Mouse (Mus musculus) heart, embryonic 10.5 days (tissue): Measurements from ENCODE around the gene 4930518I15Rik. TPM values are rescaled to one million over a fixed set of nuclear protein-coding genes. Genes with fewer than 3 reads are reported as not detected.
A peak's percentile ranks its signal among the peaks of the same experiment; 100 is the strongest.
"Not testable (repeated sequence)": the region's sequence is repeated elsewhere in the genome, so short reads cannot be mapped to it uniquely, and the experiment has no call there.

Experiments used
- DNase-seq: peaks from one replicate; pipeline ENCODE4 v3.0.0-alpha.2; 2017; ENCODE audit warnings: low spot score
- H3K27ac ChIP-seq: fragments of 300-500 bp; sonication (generic); 2 replicates; pipeline ENCODE4 v1.5.1; 2016; ENCODE audit warnings: mild to moderate bottlenecking
- H3K27me3 ChIP-seq: fragments of 300-500 bp; sonication (generic); 2 replicates; pipeline ENCODE4 v1.6.1; 2016; ENCODE audit warnings: mild to moderate bottlenecking; ENCODE audit not compliant: poor library complexity, insufficient read depth, severe bottlenecking
- H3K36me3 ChIP-seq: fragments of 300-500 bp; sonication (generic); 2 replicates; pipeline ENCODE4 v1.6.1; 2016; ENCODE audit warnings: mild to moderate bottlenecking, moderate library complexity
- H3K4me1 ChIP-seq: fragments of 300-500 bp; sonication (generic); 2 replicates; pipeline ENCODE4 v1.6.1; 2016; ENCODE audit warnings: mild to moderate bottlenecking
- H3K4me3 ChIP-seq: fragments of 300-500 bp; sonication (generic); 2 replicates; pipeline ENCODE4 v1.5.1; 2016; ENCODE audit warnings: mild to moderate bottlenecking, moderate library complexity
- H3K9me3 ChIP-seq: fragments of 300-500 bp; sonication (generic); 2 replicates; pipeline ENCODE4 v1.6.1; 2016; ENCODE audit warnings: mild to moderate bottlenecking, moderate library complexity
- WGBS: fragments of 180-500 bp; shearing (Covaris S2); methylation state at CpG from one replicate; pipeline ENCODE4 v1.1.7; 2016; 5-methylcytosine and 5-hydroxymethylcytosine counted together
- polyA plus RNA-seq: library from polyadenylated mRNA; unstranded; fragments of >200 nt; fragmentation: Nextera tagmentation; extraction: Ambion mirVana; gene quantifications from 2 replicates; pipeline ENCODE4 v1.2.1, GENCODE M21; 2016

4930518I15Rik gene
- polyA plus RNA-seq, 1 experiment from 2014 or later, result 6.3 TPM

DNA sequence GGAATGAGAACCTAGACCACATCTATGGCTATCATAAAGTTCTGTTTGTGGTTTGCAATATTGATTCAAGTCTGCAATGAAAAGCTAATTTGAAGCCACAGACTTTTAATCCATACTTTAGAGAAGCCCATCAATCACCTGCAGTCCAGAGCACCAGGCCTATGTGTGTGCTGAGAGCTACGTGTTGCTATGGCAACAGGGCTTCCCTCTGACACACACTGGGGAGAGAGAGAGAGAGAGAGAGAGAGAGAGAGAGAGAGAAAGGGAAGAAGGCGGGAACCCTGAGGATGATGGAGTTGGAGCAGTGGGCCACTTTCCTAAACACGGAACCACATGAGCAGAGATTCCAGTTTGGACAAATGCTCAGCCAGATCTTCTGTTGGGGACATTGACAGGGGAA is 34.5 kb upstream of the 4930518I15Rik start:
- no peak overlapping the region for H3K27ac ChIP-seq
- DNase-seq, result no peak
- no peaks in the 10 kb centered on the region for H3K36me3 ChIP-seq
- no peak overlapping the region for H3K4me3 ChIP-seq
- H3K27me3 ChIP-seq, result no peaks in the 10 kb centered on the region
- 0 out of 2 replicates have a peak, but pooled peaks cover 7% of the 10 kb centered on the region for H3K4me1 ChIP-seq
- 64% methylated on average over 3 of the region's 3 CpGs for WGBS
- no peaks in the 10 kb centered on the region for H3K9me3 ChIP-seq

DNA sequence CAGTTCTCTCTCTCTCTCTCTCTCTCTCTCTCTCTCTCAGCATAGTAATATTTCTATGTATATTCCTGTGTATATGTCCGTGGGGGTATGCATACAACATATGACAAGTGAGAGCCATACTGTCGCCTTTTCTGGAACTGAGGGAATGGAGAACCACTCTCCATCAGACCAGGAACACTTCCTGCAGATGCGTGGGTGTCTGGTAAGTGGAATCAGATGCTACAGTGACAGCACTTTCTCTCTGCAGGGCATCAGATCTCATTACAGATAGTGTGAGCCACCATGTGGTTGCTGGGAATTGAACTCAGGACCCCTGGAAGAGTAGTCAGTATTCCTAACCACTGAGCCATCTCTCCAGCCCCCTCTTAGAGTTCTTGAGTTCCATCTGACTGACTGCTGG is 30.7 kb upstream of the 4930518I15Rik start:
- Histone ChIP-seq H3K4me1 (0 out of 2 replicates have a peak, but pooled peaks cover 8% of the 10 kb centered on the region), H3K27me3 (no peaks in the 10 kb centered on the region), H3K27ac (no peak overlapping the region), H3K4me3 (no peak overlapping the region), H3K36me3 (no peaks in the 10 kb centered on the region), H3K9me3 (no peaks in the 10 kb centered on the region)
- WGBS, result 68% methylated on average over 3 of the region's 3 CpGs
- DNase-seq, result no peak

DNA sequence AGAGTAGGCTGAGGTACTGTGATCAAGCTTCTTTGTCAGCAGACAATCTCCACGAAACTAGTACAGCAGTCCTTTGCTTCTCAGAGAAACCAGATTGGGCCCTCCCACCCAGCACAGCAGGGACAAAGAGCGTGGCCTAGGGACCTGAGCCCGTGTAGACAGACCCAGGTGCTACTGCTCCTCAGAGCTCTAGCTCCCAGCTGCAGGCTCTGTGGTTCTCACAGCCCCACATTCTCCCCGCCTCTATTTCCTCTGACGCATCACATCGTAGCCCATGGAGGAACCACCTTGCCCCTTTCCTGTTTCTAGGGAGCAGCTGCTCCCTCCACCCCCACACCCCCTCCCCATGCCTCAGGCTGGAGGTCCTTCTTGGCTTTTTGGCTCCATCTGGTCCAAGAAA is 29.3 kb upstream of the 4930518I15Rik start, which contains the start of gene Sla2:
TSS of gene Sla2 (minus strand) at position 176 of the 400 bp plus-strand sequence.
- H3K4me1 ChIP-seq, result peaks cover 10% of the 10 kb centered on the region; the same call in 1 of the 2 replicates
- H3K27ac ChIP-seq, result no peak within 1 kb of the TSS
- H3K27me3 ChIP-seq, result no peaks in the 10 kb centered on the region
- H3K9me3 ChIP-seq, result no peaks in the 10 kb centered on the region
- WGBS, result 44% methylated on average over 6 of the region's 6 CpGs
- DNase-seq, result no peak
- no peak within 1 kb of the TSS for H3K4me3 ChIP-seq
- no peaks in the 10 kb centered on the region for H3K36me3 ChIP-seq

DNA sequence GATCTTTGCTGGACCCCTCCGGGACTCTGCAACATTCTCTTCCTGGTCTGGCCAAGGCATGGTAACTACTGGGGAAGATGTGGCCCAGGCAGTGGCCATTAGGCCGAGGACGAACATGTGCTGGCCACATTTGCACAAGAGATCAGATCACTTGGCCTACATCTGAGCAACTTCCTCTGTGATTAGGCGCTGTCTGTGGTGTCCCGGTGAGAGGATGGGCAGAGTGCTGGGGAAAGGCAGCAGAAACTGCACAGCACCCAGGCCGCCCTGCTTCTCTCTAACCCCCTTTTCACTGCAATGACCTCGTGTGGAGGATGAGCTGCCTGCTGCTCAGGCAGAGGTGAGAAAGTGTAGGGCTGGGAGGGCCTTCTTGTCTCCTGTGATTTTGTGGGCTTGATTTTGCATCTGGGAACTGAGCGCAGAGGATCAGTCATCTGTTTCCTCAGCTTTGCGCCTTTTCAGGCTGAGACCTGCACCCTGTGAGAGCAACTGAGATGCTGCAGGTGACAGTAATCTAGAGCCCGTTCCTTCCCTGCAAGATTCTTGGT is 28.4 kb upstream of the 4930518I15Rik start:
- no peak overlapping the region for H3K4me3 ChIP-seq
- no peaks in the 10 kb centered on the region for H3K27me3 ChIP-seq
- WGBS, result 75% methylated on average over 10 of the region's 10 CpGs

DNA sequence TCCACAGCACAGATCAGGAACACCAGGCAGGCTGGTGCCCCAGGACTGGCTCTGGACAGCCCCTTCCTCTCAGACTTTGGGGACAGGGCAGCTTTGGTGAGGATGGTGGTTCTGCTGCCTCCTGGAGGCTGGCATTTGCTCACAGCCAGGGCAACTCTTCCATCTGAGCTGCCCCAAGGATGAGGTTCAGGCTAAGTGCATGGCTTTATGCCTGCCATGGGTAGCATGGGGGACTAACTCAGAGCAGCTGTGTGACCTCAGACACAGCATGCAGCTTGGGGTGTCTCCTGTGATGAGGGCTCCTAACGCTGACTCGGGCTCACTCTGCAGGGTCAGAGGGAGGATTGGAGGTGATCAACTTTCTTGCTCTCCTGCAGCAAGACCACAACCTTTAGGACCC is 27.9 kb upstream of the 4930518I15Rik start:
- H3K36me3 ChIP-seq, DNase-seq, H3K27me3 ChIP-seq, H3K4me1 ChIP-seq, H3K4me3 ChIP-seq, H3K9me3 ChIP-seq, H3K27ac ChIP-seq: not testable (repeated sequence)
- WGBS, result 78% methylated on average over 2 of the region's 2 CpGs

More for the DNA sequence above, 28.4 kb upstream of the 4930518I15Rik start:
- peaks cover 9% of the 10 kb centered on the region; the same call in 1 of the 2 replicates for H3K4me1 ChIP-seq
- H3K27ac ChIP-seq, result no peak overlapping the region
- no peaks in the 10 kb centered on the region for H3K9me3 ChIP-seq
- no peak for DNase-seq
- no peaks in the 10 kb centered on the region for H3K36me3 ChIP-seq

DNA sequence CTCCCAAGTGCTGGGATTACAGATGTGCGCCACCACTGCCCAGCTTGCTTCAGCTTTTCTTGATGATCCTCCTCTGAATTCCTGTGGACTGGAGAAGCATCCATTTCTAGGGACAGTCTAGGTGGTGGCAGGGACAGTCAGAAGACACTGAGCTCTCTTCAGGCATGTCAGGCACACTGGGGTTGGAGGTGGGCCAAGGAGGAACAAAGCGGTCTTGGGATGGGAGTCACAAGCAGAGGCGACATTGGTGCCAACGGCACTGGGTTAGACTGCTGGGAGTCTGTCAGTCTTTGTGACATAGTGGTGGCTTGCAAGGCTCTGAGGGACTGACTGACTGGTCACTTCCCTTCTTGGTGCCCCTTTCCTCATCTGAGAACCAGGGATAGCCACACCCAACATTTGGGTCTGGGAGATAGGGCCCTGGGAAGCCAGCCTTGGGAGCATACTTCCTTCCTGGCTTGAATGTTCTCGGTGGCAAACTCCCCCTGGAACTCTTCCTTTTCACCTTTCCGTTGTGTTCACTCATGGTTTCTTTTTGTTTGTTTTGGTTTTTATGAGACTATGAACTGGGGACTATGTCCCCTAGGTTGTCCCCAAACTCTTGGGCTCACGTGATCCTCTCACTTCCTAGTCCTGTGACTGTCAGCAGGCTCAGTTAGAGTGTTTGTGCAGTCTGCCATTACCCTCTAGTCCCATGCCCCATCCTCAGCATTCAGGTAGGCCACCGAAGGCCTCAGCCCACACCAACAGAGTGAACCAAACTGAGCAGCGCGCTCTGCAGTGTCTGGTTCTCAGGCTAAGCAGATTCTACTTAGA is 26.9 kb upstream of the 4930518I15Rik start:
- no peaks in the 10 kb centered on the region for H3K9me3 ChIP-seq
- no peak overlapping the region for H3K27ac ChIP-seq
- WGBS, result 78% methylated on average over 10 of the region's 10 CpGs
- peaks cover 16% of the 10 kb centered on the region for H3K4me1 ChIP-seq
- no peaks in the 10 kb centered on the region for H3K27me3 ChIP-seq
- H3K36me3 ChIP-seq, result no peaks in the 10 kb centered on the region
- no peak overlapping the region for H3K4me3 ChIP-seq
- DNase-seq, result no peak

DNA sequence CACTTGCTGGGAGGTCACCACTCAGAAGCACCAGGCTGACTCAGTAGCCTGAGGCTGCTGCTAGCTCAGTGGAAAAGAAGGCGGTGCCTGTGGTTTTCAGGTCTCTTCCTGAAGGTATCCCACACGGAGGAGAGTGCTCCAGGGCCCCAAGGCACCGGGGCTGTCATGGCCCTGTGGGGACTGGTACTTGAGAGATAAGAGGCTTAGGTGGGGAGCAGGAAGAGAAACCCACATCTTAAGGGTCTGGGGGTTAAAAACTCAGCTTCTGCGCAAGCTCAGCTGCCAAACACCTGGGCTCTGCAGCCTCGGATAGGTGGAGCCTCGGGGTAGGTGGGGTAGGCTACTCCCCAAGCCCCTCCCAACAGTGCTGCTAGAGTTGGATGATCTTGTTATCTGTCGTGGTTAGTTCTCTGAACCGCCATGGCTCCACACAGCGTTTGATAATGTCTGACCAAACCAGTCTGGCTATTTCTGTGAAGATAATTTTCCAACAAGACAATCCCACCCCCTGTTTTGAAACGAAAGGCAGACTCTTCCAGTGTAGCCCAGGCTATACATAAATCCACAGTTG is 24.8 kb upstream of the 4930518I15Rik start:
- Histone ChIP-seq H3K4me3 (no peak overlapping the region), H3K4me1 (peaks cover 32% of the 10 kb centered on the region), H3K27me3 (no peaks in the 10 kb centered on the region), H3K27ac (peak overlapping the region; percentile 48; the same call in 1 of the 2 replicates), H3K36me3 (no peaks in the 10 kb centered on the region), H3K9me3 (no peaks in the 10 kb centered on the region)
- WGBS, result 24% methylated on average over 10 of the region's 10 CpGs
- peak; percentile 87 for DNase-seq

GRCm38 (mm10) chr2:156879541-156879940 is 21.8 kb upstream of the 4930518I15Rik start:
- peaks cover 7% of the 10 kb centered on the region for H3K36me3 ChIP-seq
- 0 out of 2 replicates have a peak overlapping the region, but pooled peaks have one; percentile 25 for H3K27ac ChIP-seq
- H3K9me3 ChIP-seq, result no peaks in the 10 kb centered on the region
- 78% methylated on average over 3 of the region's 3 CpGs for WGBS
- no peaks in the 10 kb centered on the region for H3K27me3 ChIP-seq
- no peak overlapping the region for H3K4me3 ChIP-seq
- DNase-seq, result no peak
- H3K4me1 ChIP-seq, result peaks cover 29% of the 10 kb centered on the region

DNA sequence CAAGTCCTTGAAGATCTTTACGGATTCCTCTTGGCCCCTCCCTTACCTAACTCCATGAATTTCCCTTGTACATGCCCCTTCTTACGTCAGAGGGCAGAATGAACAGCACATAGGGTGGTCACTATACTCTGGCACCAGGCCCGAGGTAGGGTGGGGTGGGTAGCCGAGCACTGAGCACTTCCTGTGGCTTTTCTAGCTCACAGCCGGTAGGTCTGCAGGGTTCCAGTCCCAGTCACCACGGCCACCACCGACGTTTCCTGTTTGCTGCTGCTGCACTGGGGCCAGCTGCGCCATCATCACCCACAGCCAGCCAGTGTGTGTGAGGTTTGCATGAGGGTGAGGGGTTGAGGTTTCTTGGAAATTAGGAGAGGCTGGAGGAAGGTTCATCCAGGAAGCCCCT is 20.0 kb upstream of the 4930518I15Rik start:
- H3K27ac ChIP-seq, result no peak overlapping the region
- no peaks in the 10 kb centered on the region for H3K9me3 ChIP-seq
- 53% methylated on average over 9 of the region's 9 CpGs for WGBS

DNA sequence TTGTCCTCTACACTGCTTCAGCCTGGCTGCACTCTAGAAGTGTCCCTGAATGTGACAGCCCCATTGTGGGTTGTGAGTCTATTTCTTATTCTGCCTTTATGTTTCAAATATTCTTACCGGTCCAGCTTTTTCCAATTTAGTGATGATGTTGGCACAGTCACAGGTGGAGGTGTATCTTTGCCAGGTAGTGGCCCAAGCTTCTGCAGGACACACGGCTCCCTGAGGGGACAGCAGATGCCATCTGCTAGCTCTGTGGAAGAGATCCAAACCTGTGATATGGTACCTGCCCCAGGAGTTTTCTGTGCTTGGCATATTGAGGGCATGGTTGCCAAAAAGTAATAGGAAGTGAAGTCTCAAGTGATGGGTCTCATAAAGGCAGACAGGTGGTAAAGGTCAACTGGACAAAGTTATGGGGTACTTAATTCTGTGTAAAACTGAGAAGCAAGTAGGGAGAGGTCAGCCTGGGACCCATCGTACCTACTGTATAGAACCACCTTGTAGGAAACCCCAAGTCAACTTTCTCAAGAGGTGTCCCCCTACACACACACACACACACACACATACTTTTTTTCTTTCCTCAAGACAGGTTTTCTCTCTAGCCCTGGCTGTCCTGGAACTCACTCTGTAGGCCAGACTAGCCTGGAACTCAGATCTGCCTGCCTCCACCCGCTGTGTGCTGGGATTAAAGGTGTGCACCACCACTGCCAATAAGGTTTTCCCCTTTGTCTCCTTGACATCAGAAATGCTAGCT is 17.2 kb upstream of the 4930518I15Rik start:
- Histone ChIP-seq H3K4me1 (peaks cover 20% of the 10 kb centered on the region), H3K27me3 (no peaks in the 10 kb centered on the region), H3K36me3 (peaks cover 51% of the 10 kb centered on the region), H3K27ac (no peak overlapping the region), H3K9me3 (no peaks in the 10 kb centered on the region), H3K4me3 (no peak overlapping the region)
- DNase-seq, result no peak
- WGBS, result 96% methylated on average over 4 of the region's 4 CpGs

More for the DNA sequence above, 20.0 kb upstream of the 4930518I15Rik start:
- Histone ChIP-seq H3K27me3 (no peaks in the 10 kb centered on the region), H3K4me1 (peaks cover 29% of the 10 kb centered on the region), H3K36me3 (peaks cover 25% of the 10 kb centered on the region), H3K4me3 (no peak overlapping the region)
- DNase-seq, result no peak

GRCm38 (mm10) chr2:156874047-156874759 is 16.5 kb upstream of the 4930518I15Rik start:
- WGBS, result 88% methylated on average over 8 of the region's 8 CpGs
- H3K36me3 ChIP-seq, result peaks cover 58% of the 10 kb centered on the region
- H3K27ac ChIP-seq, result no peak overlapping the region
- no peak overlapping the region for H3K4me3 ChIP-seq
- H3K9me3 ChIP-seq, result no peaks in the 10 kb centered on the region
- no peaks in the 10 kb centered on the region for H3K27me3 ChIP-seq
- H3K4me1 ChIP-seq, result peaks cover 13% of the 10 kb centered on the region
- no peak for DNase-seq

DNA sequence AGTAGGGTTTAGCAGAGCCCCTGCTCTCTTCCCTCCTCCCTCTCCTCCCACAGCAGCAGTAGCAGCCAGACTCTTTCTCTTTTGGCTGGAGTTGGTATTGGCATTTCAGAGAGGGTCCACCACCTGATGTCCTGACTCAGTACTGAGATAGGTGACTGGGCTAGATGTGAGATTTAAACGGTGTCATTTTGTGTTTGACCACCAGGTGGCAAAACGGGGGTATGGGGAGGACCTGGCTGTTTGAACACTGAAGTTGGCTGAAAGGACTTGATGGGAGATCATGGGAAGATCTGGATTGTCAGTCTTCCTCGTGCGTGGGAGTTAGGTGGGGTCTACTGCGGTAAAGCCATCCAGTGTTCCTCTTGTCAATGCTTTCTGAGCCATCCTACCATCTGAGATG is 15.9 kb upstream of the 4930518I15Rik start:
- peaks cover 63% of the 10 kb centered on the region for H3K36me3 ChIP-seq
- H3K4me3 ChIP-seq, result no peak overlapping the region
- 36% methylated on average over 5 of the region's 5 CpGs for WGBS
- DNase-seq, result peak; percentile 85
- no peak overlapping the region for H3K27ac ChIP-seq
- H3K27me3 ChIP-seq, result no peaks in the 10 kb centered on the region
- H3K4me1 ChIP-seq, result 0 out of 2 replicates have a peak, but pooled peaks cover 7% of the 10 kb centered on the region
- no peaks in the 10 kb centered on the region for H3K9me3 ChIP-seq
